Mouse (Mus musculus): ENCODE data around the gene Prdm16.

DNA sequence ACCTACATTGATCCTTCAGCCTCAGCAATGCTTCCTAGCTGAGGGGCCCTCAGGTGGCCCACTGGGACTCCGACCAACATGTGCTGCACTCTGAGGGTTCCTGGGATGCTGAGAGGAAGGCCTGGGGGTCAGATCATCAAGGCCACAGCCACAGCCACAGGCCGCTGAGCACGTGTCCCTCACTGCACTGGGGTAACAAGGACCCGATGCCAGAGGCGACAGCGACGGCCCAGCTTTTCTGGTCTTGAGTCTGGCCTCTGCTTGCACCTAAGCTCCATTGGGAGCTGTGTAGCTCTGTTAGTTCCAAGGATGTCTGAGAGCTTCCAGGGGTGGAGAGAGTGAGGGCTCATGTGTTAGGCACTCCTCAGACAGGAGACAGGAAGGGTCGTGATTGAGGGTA, 265.8 kb downstream of the Prdm16 start:
- no peak for TF ChIP-seq POLR2A (IDR thresholded peaks at IDR 0.05; ENCODE audit: borderline replicate concordance, low read depth, low read length)
- TF ChIP-seq CTCF (IDR thresholded peaks at IDR 0.05; ENCODE audit: low read depth, low read length), result no peak

Measured in bone marrow macrophage, adult 2 months (primary cell).